Mouse (Mus musculus): ENCODE results near the gene Zfp987.
"Not testable (repeated sequence)": the region's sequence is repeated elsewhere in the genome, so short reads cannot be mapped to it uniquely, and the experiment has no call there.

Gene Zfp987

GRCm38 (mm10) chr4:146096998-146097397 lies at the start of gene Zfp987:
Gene Zfp987, plus strand, starts transcription at chr4:146097298.
- not testable (repeated sequence) for DNase-seq (ENCODE audit: low spot score)

- DNase-seq (ENCODE audit: low spot score): not testable (repeated sequence)
Measured at GRCm38 (mm10) chr4:146052536-146052935, 44.6 kb upstream of the Zfp987 start.

GRCm38 (mm10) chr4:146053445-146053844 lies 43.7 kb upstream of the Zfp987 start:
- not testable (repeated sequence) for DNase-seq (ENCODE audit: low spot score)

GRCm38 (mm10) chr4:146055335-146055734 lies 41.8 kb upstream of the Zfp987 start:
- DNase-seq (ENCODE audit: low spot score): no peak

GRCm38 (mm10) chr4:146058646-146059045 lies 38.5 kb upstream of the Zfp987 start:
- not testable (repeated sequence) for DNase-seq (ENCODE audit: low spot score)

- DNase-seq (ENCODE audit: low spot score): not testable (repeated sequence)
Measured at GRCm38 (mm10) chr4:146059078-146059477, 38.0 kb upstream of the Zfp987 start.

GRCm38 (mm10) chr4:146059974-146060693 lies 37.0 kb upstream of the Zfp987 start:
- DNase-seq (ENCODE audit: low spot score): not testable (repeated sequence)

GRCm38 (mm10) chr4:146061082-146061481 lies 36.0 kb upstream of the Zfp987 start:
- DNase-seq (ENCODE audit: low spot score): not testable (repeated sequence)

GRCm38 (mm10) chr4:146062021-146062420 lies 35.1 kb upstream of the Zfp987 start:
- DNase-seq (ENCODE audit: low spot score): not testable (repeated sequence)

GRCm38 (mm10) chr4:146063001-146063400 lies 34.1 kb upstream of the Zfp987 start:
- DNase-seq (ENCODE audit: low spot score): not testable (repeated sequence)

GRCm38 (mm10) chr4:146063621-146064020 lies 33.5 kb upstream of the Zfp987 start:
- peak; percentile 9 for DNase-seq (ENCODE audit: low spot score)

GRCm38 (mm10) chr4:146064807-146065206 lies 32.3 kb upstream of the Zfp987 start:
- DNase-seq (ENCODE audit: low spot score): not testable (repeated sequence)

- peak; percentile 8 for DNase-seq (ENCODE audit: low spot score)
Measured at GRCm38 (mm10) chr4:146066932-146067580, 30.0 kb upstream of the Zfp987 start.

GRCm38 (mm10) chr4:146067594-146067993 lies 29.5 kb upstream of the Zfp987 start:
- peak; percentile 9 for DNase-seq (ENCODE audit: low spot score)

GRCm38 (mm10) chr4:146073264-146073663 lies 23.8 kb upstream of the Zfp987 start:
- not testable (repeated sequence) for DNase-seq (ENCODE audit: low spot score)

GRCm38 (mm10) chr4:146101448-146101847 lies 4.3 kb downstream of the Zfp987 start:
- not testable (repeated sequence) for DNase-seq (ENCODE audit: low spot score)

- DNase-seq (ENCODE audit: low spot score): not testable (repeated sequence)
Measured at GRCm38 (mm10) chr4:146156524-146156923, 59.4 kb downstream of the Zfp987 start, which contains the start of gene Zfp600. Gene Zfp600, plus strand, starts transcription at chr4:146156824.

- DNase-seq (ENCODE audit: low spot score): not testable (repeated sequence)
Measured at GRCm38 (mm10) chr4:146162893-146163292, 65.8 kb downstream of the Zfp987 start.

- DNase-seq (ENCODE audit: low spot score): not testable (repeated sequence)
Measured at GRCm38 (mm10) chr4:146167202-146167832, 70.2 kb downstream of the Zfp987 start.

GRCm38 (mm10) chr4:146167879-146168532 lies 70.9 kb downstream of the Zfp987 start:
- DNase-seq (ENCODE audit: low spot score): not testable (repeated sequence)

GRCm38 (mm10) chr4:146168730-146169215 lies 71.7 kb downstream of the Zfp987 start:
- DNase-seq (ENCODE audit: low spot score): not testable (repeated sequence)

Data from ovary, postnatal 36 days (tissue).